In the genomic region with DNA sequence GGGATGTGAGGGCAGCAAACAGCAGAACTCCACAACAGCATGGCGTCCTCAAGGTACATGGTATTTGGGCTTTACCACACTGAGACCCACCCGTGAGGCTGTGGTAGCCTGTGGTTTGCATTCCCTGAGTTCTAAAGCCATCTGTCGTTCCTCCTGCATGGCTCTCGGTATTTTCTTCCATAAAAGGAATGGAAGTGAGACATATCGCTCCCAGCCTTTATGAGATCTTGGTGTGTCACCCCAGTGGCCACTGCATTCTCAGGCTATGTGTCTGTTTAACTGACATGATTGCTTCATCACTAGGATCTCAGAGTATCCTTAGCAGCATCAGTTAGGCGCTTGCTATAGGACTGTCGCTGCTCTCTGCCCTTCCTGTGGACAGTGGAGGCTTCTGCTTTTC, we compare ENCODE assay signal across 21 mouse cellular contexts. TPM values are rescaled to one million over a fixed set of nuclear protein-coding genes. Genes with fewer than 3 reads are reported as not detected.
A peak's percentile ranks its signal among the peaks of the same experiment; 100 is the strongest.
DNase-seq lines count a peak whose midpoint lies in the region; ATAC-seq and TF ChIP-seq lines count a peak whose summit lies in the region.
"Had no signal": no experiment of that assay in that cellular context is flagged by ENCODE, and none has a peak within 500 bp of the region (broad histone marks: within the 10 kb centered on the region; RNA-seq: fewer than 3 reads in every experiment).

No protein-coding gene starts in this region.

- no peaks in the 10 kb centered on the region for H3K9me3 ChIP-seq in midbrain, embryonic 12.5 days
- H3K9me3 ChIP-seq in midbrain, embryonic 14.5 days (ENCODE audit: control insufficient read depth, low read length): no peaks in the 10 kb centered on the region
- H3K9me3 ChIP-seq: embryonic facial prominence, embryonic 12.5 days; forebrain, embryonic 12.5 days; hindbrain, embryonic 12.5 days; intestine, embryonic 15.5 days had no signal

- H3K27me3 ChIP-seq in midbrain, embryonic 12.5 days: no peaks in the 10 kb centered on the region
- H3K27me3 ChIP-seq in midbrain, embryonic 14.5 days (ENCODE audit: control insufficient read depth, insufficient read depth, low read length): no peaks in the 10 kb centered on the region
- no peaks in the 10 kb centered on the region for H3K27me3 ChIP-seq in Patski
- H3K27me3 ChIP-seq: embryonic facial prominence, embryonic 12.5 days; forebrain, embryonic 12.5 days; hindbrain, embryonic 12.5 days; intestine, embryonic 15.5 days had no signal

- no peak for TF ChIP-seq CTCF in Patski (IDR thresholded peaks at IDR 0.05)

- H3K4me3 ChIP-seq in midbrain, embryonic 12.5 days: no peak overlapping the region
- no peak overlapping the region for H3K4me3 ChIP-seq in midbrain, embryonic 14.5 days (replicated peaks; ENCODE audit: low read depth, low read length)
- H3K4me3 ChIP-seq: embryonic facial prominence, embryonic 12.5 days; forebrain, embryonic 12.5 days; gastrocnemius, adult 2 months; hindbrain, embryonic 12.5 days; intestine, embryonic 15.5 days had no signal

- CTCF ChIA-PET in Patski (lab: Charles Lee): interaction anchor here (1.5 to 2.9 kb wide), 2 partner anchors 11 to 14 kb away, joined by 3 to 7 read pairs; no protein-coding TSS in a partner anchor

- 0 out of 2 replicates have a peak overlapping the region, but pooled peaks have one; percentile 8 for H3K27ac ChIP-seq in midbrain, embryonic 12.5 days (replicated peaks)
- H3K27ac ChIP-seq in midbrain, embryonic 14.5 days (replicated peaks; ENCODE audit: low read depth, low read length): no peak overlapping the region
- H3K27ac ChIP-seq: embryonic facial prominence, embryonic 12.5 days; forebrain, embryonic 12.5 days; gastrocnemius, adult 2 months; hindbrain, embryonic 12.5 days; intestine, embryonic 15.5 days had no signal

- in situ Hi-C loops in Patski (cut with MboI; ENCODE audit: low pct_unique_long_range_greater_than_20kb): loop anchor here (25.0 kb wide), 1 partner anchor 314 kb away; a partner anchor contains a TSS

- 83% methylated on average over 7 of the region's 7 CpGs for WGBS in midbrain, embryonic 12.5 days
- WGBS in midbrain, embryonic 14.5 days: 67% methylated on average over 7 of the region's 7 CpGs

- ATAC-seq in midbrain, embryonic 12.5 days (ENCODE audit: low FRiP score, low read depth): no peak
- no peak for ATAC-seq in midbrain, embryonic 14.5 days (ENCODE audit: low FRiP score, low TSS enrichment)
- peak; percentile 94 for ATAC-seq in Patski
- ATAC-seq: activated CD4-positive, CD25-positive, alpha-beta regulatory T cell, adult 4 months; forebrain, embryonic 16.5 days; intestine, embryonic 15.5 days had no signal

- H3K9ac ChIP-seq in midbrain, embryonic 12.5 days (replicated peaks): no peak overlapping the region
- H3K9ac ChIP-seq in midbrain, embryonic 14.5 days (replicated peaks; ENCODE audit: low read length): no peak overlapping the region
- H3K9ac ChIP-seq: embryonic facial prominence, embryonic 12.5 days; forebrain, embryonic 12.5 days; hindbrain, embryonic 12.5 days; intestine, embryonic 15.5 days had no signal

- DNase-seq in midbrain, embryonic 14.5 days: no peak
- peak; percentile 22 for DNase-seq in 3134 (ENCODE audit: extremely low read depth, insufficient read length, low spot score)
- peak; percentile 43 for DNase-seq in 3T3-L1 (ENCODE audit: low read depth, low spot score)
- peak; percentile 44 for DNase-seq in Patski (ENCODE audit: low read depth, low spot score)
- DNase-seq in thymus, postnatal 4 days: no peak
- DNase-seq in spleen, adult 12 weeks (ENCODE audit: low spot score): no peak
- DNase-seq: adrenal gland, postnatal 14 days; cerebellum, adult 11-12 months; cerebellum, adult 9-10 months; cerebellum, postnatal 25 days; gastrocnemius, adult 2 months; gastrocnemius, postnatal 25 days; heart, postnatal 10 days; heart, postnatal 4 days had no signal

- POLR2A ChIA-PET in Patski (lab: Charles Lee): no interaction called here

- H3K36me3 ChIP-seq in midbrain, embryonic 12.5 days: no peaks in the 10 kb centered on the region
- H3K36me3 ChIP-seq in midbrain, embryonic 14.5 days (ENCODE audit: control insufficient read depth, insufficient read depth, low read length): no peaks in the 10 kb centered on the region
- H3K36me3 ChIP-seq: embryonic facial prominence, embryonic 12.5 days; forebrain, embryonic 12.5 days; hindbrain, embryonic 12.5 days; intestine, embryonic 15.5 days had no signal

- H3K4me1 ChIP-seq in midbrain, embryonic 12.5 days: no peaks in the 10 kb centered on the region; the same call in none of the 2 replicates
- peaks cover 22% of the 10 kb centered on the region for H3K4me1 ChIP-seq in midbrain, embryonic 14.5 days (ENCODE audit: control insufficient read depth, insufficient read depth, low read length)
- H3K4me1 ChIP-seq: embryonic facial prominence, embryonic 12.5 days; intestine, embryonic 15.5 days had no signal

- no peak overlapping the region for H3K4me2 ChIP-seq in midbrain, embryonic 12.5 days (replicated peaks)
- no peak overlapping the region for H3K4me2 ChIP-seq in midbrain, embryonic 14.5 days (ENCODE audit: low read length)
- H3K4me2 ChIP-seq: embryonic facial prominence, embryonic 12.5 days; forebrain, embryonic 12.5 days; hindbrain, embryonic 12.5 days; intestine, embryonic 15.5 days had no signal

RNA-seq across cellular contexts. Expression of a gene that starts 18.8 kb away (rescaled TPM):
- 15.2 and 16.4 TPM in 2 replicates for polyA plus RNA-seq in midbrain, embryonic 12.5 days (2016; fragmentation: Nextera tagmentation; extraction: Ambion mirVana)
- 12.7 and 15.3 TPM in 2 replicates for polyA plus RNA-seq in midbrain, embryonic 14.5 days (2014; fragmentation: Nextera tagmentation; extraction: Ambion mirVana)
- polyA plus RNA-seq in Patski (2021): 7.4 TPM

RNA-seq across cellular contexts. Expression of a gene that starts 18.9 kb away (rescaled TPM):
- 1.2 and 1.9 TPM in 2 replicates for polyA plus RNA-seq in midbrain, embryonic 12.5 days (2016; fragmentation: Nextera tagmentation; extraction: Ambion mirVana)
- polyA plus RNA-seq in midbrain, embryonic 14.5 days (2014; fragmentation: Nextera tagmentation; extraction: Ambion mirVana): 2.2 and 3.1 TPM in 2 replicates
- 0.74 TPM for polyA plus RNA-seq in Patski (2021)

Comparison
In these comparisons a context has a peak if more than half of its experiments do, and no peak if none do; other contexts are left out.
1. DNase-seq: peak in 3134 (single experiment), 3T3-L1 (single experiment) and Patski (single experiment); none in midbrain, embryonic 14.5 days (single experiment), thymus, postnatal 4 days (single experiment) and spleen, adult 12 weeks (single experiment).